Mouse (Mus musculus): ENCODE data around the gene Itgb3. TPM values are rescaled to one million over a fixed set of nuclear protein-coding genes. Genes with fewer than 3 reads are reported as not detected.

The Itgb3 gene
- polyA plus RNA-seq, 1 experiment from 2014 or later: 6.2 TPM

GRCm38 (mm10) chr11:104572091-104572490 is 35.7 kb upstream of the Itgb3 start:
- Histone ChIP-seq H3K9ac (no peak overlapping the region), H3K9me3 (no peaks in the 10 kb centered on the region), H3K27ac (no peak overlapping the region), H3K4me2 (no peak overlapping the region), H3K36me3 (no peaks in the 10 kb centered on the region), H3K27me3 (replicated peaks) (no peaks in the 10 kb centered on the region), H3K4me3 (replicated peaks) (no peak overlapping the region), H3K4me1 (no peaks in the 10 kb centered on the region)
- no peak for ATAC-seq (ENCODE audit: insufficient read depth, low FRiP score, low read depth)
- 45% methylated on average over 7 of the region's 7 CpGs for WGBS

GRCm38 (mm10) chr11:104572566-104572965 is 35.2 kb upstream of the Itgb3 start:
- H3K4me1 ChIP-seq: no peaks in the 10 kb centered on the region
- WGBS: 45% methylated on average over 2 of the region's 2 CpGs
- no peak overlapping the region for H3K4me2 ChIP-seq
- ATAC-seq (ENCODE audit: insufficient read depth, low FRiP score, low read depth): no peak
- H3K9me3 ChIP-seq: no peaks in the 10 kb centered on the region
- no peak overlapping the region for H3K9ac ChIP-seq
- H3K27ac ChIP-seq: no peak overlapping the region
- no peak overlapping the region for H3K4me3 ChIP-seq (replicated peaks)
- H3K36me3 ChIP-seq: no peaks in the 10 kb centered on the region
- no peaks in the 10 kb centered on the region for H3K27me3 ChIP-seq (replicated peaks)

GRCm38 (mm10) chr11:104576772-104577612 is 30.8 kb upstream of the Itgb3 start:
- Histone ChIP-seq H3K9ac (no peak overlapping the region), H3K4me1 (peaks cover 3% of the 10 kb centered on the region; the same call in 1 of the 2 replicates), H3K27me3 (replicated peaks) (no peaks in the 10 kb centered on the region), H3K27ac (no peak overlapping the region), H3K4me2 (no peak overlapping the region), H3K36me3 (no peaks in the 10 kb centered on the region), H3K4me3 (replicated peaks) (no peak overlapping the region), H3K9me3 (no peaks in the 10 kb centered on the region)
- ATAC-seq (ENCODE audit: insufficient read depth, low FRiP score, low read depth): no peak
- WGBS: 49% methylated on average over 10 of the region's 10 CpGs

GRCm38 (mm10) chr11:104578074-104578473 is 29.7 kb upstream of the Itgb3 start:
- no peak for ATAC-seq (ENCODE audit: insufficient read depth, low FRiP score, low read depth)
- WGBS: 36% methylated on average over 5 of the region's 5 CpGs

DNA sequence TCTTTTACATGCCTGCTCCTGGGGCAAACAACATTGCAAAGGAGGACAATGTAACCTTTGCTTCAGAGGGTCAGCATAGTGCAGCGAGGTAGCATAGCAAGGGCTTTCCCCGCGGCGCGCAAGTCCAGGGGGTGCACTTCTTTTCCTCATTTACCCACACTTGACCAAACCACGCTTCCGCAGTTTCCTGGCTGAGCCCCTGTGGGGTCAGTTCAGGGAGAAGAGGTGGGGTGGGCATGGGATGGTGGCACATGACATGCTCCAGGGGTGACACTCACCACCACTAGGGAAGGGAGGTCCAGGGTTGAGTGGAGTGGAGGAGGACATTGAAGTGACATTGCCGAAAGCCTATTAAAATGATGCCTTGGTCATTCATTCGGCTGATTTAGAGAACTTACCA is 28.7 kb upstream of the Itgb3 start:
- ATAC-seq (ENCODE audit: insufficient read depth, low FRiP score, low read depth): no peak
- Histone ChIP-seq H3K4me3 (replicated peaks) (no peak overlapping the region), H3K4me1 (peaks cover 3% of the 10 kb centered on the region; the same call in 1 of the 2 replicates), H3K36me3 (no peaks in the 10 kb centered on the region), H3K9me3 (no peaks in the 10 kb centered on the region), H3K9ac (no peak overlapping the region), H3K27me3 (replicated peaks) (no peaks in the 10 kb centered on the region), H3K27ac (no peak overlapping the region), H3K4me2 (no peak overlapping the region)
- 81% methylated on average over 9 of the region's 9 CpGs for WGBS

More at GRCm38 (mm10) chr11:104578074-104578473, 29.7 kb upstream of the Itgb3 start:
- Histone ChIP-seq H3K4me1 (peaks cover 3% of the 10 kb centered on the region; the same call in 1 of the 2 replicates), H3K36me3 (no peaks in the 10 kb centered on the region), H3K27ac (no peak overlapping the region), H3K27me3 (replicated peaks) (no peaks in the 10 kb centered on the region), H3K9me3 (no peaks in the 10 kb centered on the region), H3K4me3 (replicated peaks) (no peak overlapping the region), H3K9ac (no peak overlapping the region), H3K4me2 (no peak overlapping the region)

GRCm38 (mm10) chr11:104579575-104579974 is 28.2 kb upstream of the Itgb3 start:
- Histone ChIP-seq H3K4me1 (peaks cover 3% of the 10 kb centered on the region; the same call in 1 of the 2 replicates), H3K4me3 (replicated peaks) (no peak overlapping the region), H3K9me3 (no peaks in the 10 kb centered on the region), H3K36me3 (no peaks in the 10 kb centered on the region), H3K4me2 (no peak overlapping the region), H3K27ac (no peak overlapping the region), H3K9ac (no peak overlapping the region), H3K27me3 (replicated peaks) (no peaks in the 10 kb centered on the region)
- WGBS: 95% methylated on average over 8 of the region's 8 CpGs
- no peak for ATAC-seq (ENCODE audit: insufficient read depth, low FRiP score, low read depth)

GRCm38 (mm10) chr11:104580091-104580490 is 27.7 kb upstream of the Itgb3 start:
- Histone ChIP-seq H3K27me3 (replicated peaks) (no peaks in the 10 kb centered on the region), H3K9me3 (no peaks in the 10 kb centered on the region), H3K9ac (no peak overlapping the region), H3K4me1 (peaks cover 3% of the 10 kb centered on the region; the same call in 1 of the 2 replicates), H3K36me3 (no peaks in the 10 kb centered on the region), H3K27ac (no peak overlapping the region), H3K4me3 (replicated peaks) (no peak overlapping the region), H3K4me2 (no peak overlapping the region)
- no peak; the same call in 1 of the 2 replicates for ATAC-seq (ENCODE audit: insufficient read depth, low FRiP score, low read depth)
- 65% methylated on average over 6 of the region's 6 CpGs for WGBS

GRCm38 (mm10) chr11:104580606-104581005 is 27.2 kb upstream of the Itgb3 start:
- 79% methylated on average over 5 of the region's 5 CpGs for WGBS
- no peak overlapping the region for H3K9ac ChIP-seq
- H3K27ac ChIP-seq: no peak overlapping the region
- no peak overlapping the region for H3K4me2 ChIP-seq
- H3K4me1 ChIP-seq: peaks cover 3% of the 10 kb centered on the region; the same call in 1 of the 2 replicates
- ATAC-seq (ENCODE audit: insufficient read depth, low FRiP score, low read depth): no peak
- no peaks in the 10 kb centered on the region for H3K36me3 ChIP-seq
- H3K9me3 ChIP-seq: no peaks in the 10 kb centered on the region
- no peak overlapping the region for H3K4me3 ChIP-seq (replicated peaks)
- no peaks in the 10 kb centered on the region for H3K27me3 ChIP-seq (replicated peaks)

- H3K4me1 ChIP-seq: peaks cover 3% of the 10 kb centered on the region; the same call in 1 of the 2 replicates
- no peak overlapping the region; the same call in 1 of the 2 replicates for H3K9ac ChIP-seq
- H3K4me2 ChIP-seq: peak overlapping the region; percentile 37; the same call in 1 of the 2 replicates
- ATAC-seq (ENCODE audit: insufficient read depth, low FRiP score, low read depth): no peak
- no peaks in the 10 kb centered on the region for H3K9me3 ChIP-seq
- H3K27ac ChIP-seq: peak overlapping the region; percentile 18; the same call in 1 of the 2 replicates
- H3K27me3 ChIP-seq (replicated peaks): no peaks in the 10 kb centered on the region
- no peak overlapping the region; the same call in 1 of the 2 replicates for H3K4me3 ChIP-seq (replicated peaks)
- H3K36me3 ChIP-seq: no peaks in the 10 kb centered on the region
- 35% methylated on average over 18 of the region's 18 CpGs for WGBS
These were observed 26.1 kb upstream of the Itgb3 start for GRCm38 (mm10) chr11:104581446-104582307.

DNA sequence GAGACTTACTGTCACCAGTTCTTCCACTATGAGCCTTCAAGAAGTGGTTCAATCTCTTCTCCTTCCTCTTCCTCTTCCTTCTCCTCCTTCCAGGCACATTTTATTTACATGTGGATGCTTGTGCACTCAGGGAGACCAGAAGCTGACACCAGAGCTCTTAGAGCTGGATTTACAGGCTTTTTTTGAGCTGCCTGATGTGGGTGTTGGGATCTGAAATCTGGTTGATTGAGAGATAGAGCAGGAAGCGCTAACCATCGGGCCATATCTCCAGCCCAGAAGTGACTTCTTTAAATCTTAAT is 25.5 kb upstream of the Itgb3 start:
- H3K9me3 ChIP-seq: no peaks in the 10 kb centered on the region
- ATAC-seq (ENCODE audit: insufficient read depth, low FRiP score, low read depth): no peak
- H3K27ac ChIP-seq: no peak overlapping the region
- peaks cover 3% of the 10 kb centered on the region; the same call in 1 of the 2 replicates for H3K4me1 ChIP-seq
- no peak overlapping the region for H3K9ac ChIP-seq
- H3K4me3 ChIP-seq (replicated peaks): no peak overlapping the region
- no peaks in the 10 kb centered on the region for H3K36me3 ChIP-seq
- no peak overlapping the region for H3K4me2 ChIP-seq
- H3K27me3 ChIP-seq (replicated peaks): no peaks in the 10 kb centered on the region
- WGBS: 82% methylated on average over 2 of the region's 2 CpGs

DNA sequence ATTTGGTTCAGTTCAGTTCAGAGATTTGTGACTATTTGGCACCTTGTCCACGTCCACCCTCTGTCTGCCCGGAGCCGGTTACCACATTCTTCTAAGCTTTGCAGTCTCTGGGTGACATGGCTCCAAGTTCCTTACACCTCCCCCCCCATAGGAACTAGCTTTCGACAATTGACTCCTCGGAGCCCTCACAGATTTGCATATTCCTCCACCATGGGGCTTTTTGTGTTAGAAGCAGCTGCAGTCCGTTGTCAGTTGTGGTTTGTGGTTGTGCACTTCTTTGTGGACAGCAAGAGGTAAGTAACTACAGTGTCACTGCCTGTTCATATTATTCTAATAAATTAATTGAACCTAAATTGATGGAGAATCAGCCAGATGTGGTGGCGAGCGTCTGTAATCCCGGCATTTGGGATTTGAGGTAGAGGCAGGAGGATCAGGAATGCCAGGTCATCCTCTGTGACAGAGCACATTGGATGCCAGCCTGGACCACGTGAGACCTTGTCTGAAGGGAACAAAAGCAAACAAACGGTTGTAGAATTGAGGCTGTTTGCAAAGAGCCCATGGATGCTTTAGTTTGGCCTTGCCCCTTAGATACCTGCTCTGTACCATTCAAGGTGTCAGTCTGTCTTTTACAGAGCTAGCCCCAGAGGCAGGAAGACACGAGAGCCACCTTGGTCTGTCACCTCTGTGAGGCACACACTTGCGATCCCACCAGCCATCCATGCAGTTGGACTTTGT is 25.0 kb upstream of the Itgb3 start:
- Histone ChIP-seq H3K9ac (no peak overlapping the region), H3K36me3 (no peaks in the 10 kb centered on the region), H3K9me3 (no peaks in the 10 kb centered on the region), H3K4me2 (no peak overlapping the region), H3K27ac (no peak overlapping the region), H3K4me1 (peaks cover 3% of the 10 kb centered on the region; the same call in 1 of the 2 replicates), H3K4me3 (replicated peaks) (no peak overlapping the region), H3K27me3 (replicated peaks) (no peaks in the 10 kb centered on the region)
- ATAC-seq (ENCODE audit: insufficient read depth, low FRiP score, low read depth): no peak
- WGBS: 61% methylated on average over 13 of the region's 13 CpGs
